In the genomic region with DNA sequence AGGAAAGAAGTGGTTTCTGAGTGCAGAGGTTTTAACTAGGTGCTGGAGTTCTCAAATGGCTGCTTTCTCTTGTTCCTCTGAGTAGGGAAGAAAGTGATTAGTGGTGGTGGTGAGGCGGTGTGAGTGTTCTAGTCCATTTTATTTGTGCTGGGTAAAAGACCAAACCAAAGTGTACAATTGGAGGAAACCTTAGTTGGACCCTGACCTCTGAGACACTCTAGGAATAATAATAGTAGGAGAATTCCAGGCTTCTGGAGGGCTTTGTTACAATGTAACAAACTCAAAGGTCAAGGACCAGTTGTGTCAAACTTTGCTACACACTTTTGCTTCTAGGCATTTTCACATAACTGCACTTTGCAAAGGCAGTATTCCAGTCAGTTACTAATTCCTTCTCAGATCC, we compare ENCODE assay signal across 20 mouse cellular contexts. TPM values are rescaled to one million over a fixed set of nuclear protein-coding genes. Genes with fewer than 3 reads are reported as not detected.
DNase-seq lines count a peak whose midpoint lies in the region; ATAC-seq lines count a peak whose summit lies in the region.
"Had no signal": no experiment of that assay in that cellular context is flagged by ENCODE, and none has a peak within 500 bp of the region (broad histone marks: within the 10 kb centered on the region; RNA-seq: fewer than 3 reads in every experiment).

No protein-coding gene starts in this region.

- H3K9ac ChIP-seq in kidney, embryonic 14.5 days (ENCODE audit: low read depth, low read length), result no peak overlapping the region
- H3K9ac ChIP-seq in kidney, embryonic 16.5 days (replicated peaks; ENCODE audit: low read length), result no peak overlapping the region
- H3K9ac ChIP-seq: forebrain, embryonic 13.5 days; forebrain, postnatal 0 days; heart, embryonic 12.5 days had no signal

- H3K4me1 ChIP-seq in kidney, embryonic 14.5 days (ENCODE audit: control insufficient read depth, insufficient read depth, low read length), result no peaks in the 10 kb centered on the region
- peaks cover 6% of the 10 kb centered on the region; the same call in 1 of the 2 replicates for H3K4me1 ChIP-seq in kidney, embryonic 16.5 days (ENCODE audit: insufficient read depth, low read length)
- H3K4me1 ChIP-seq: forebrain, embryonic 13.5 days; heart, embryonic 12.5 days; hindbrain, embryonic 10.5 days had no signal

- H3K27ac ChIP-seq in kidney, embryonic 14.5 days (ENCODE audit: low read depth, low read length), result no peak overlapping the region
- no peak overlapping the region for H3K27ac ChIP-seq in kidney, embryonic 16.5 days (ENCODE audit: low read length)
- H3K27ac ChIP-seq: forebrain, embryonic 13.5 days; heart, adult 2 months; hindbrain, embryonic 10.5 days had no signal

- no peaks in the 10 kb centered on the region for H3K9me3 ChIP-seq in kidney, embryonic 14.5 days (ENCODE audit: control insufficient read depth, low read length)
- H3K9me3 ChIP-seq in kidney, embryonic 16.5 days (ENCODE audit: low read length), result no peaks in the 10 kb centered on the region
- H3K9me3 ChIP-seq: forebrain, embryonic 13.5 days; heart, embryonic 12.5 days; hindbrain, embryonic 10.5 days had no signal

- WGBS in kidney, embryonic 14.5 days, result 83% methylated on average over 1 of the region's 1 CpGs
- WGBS in kidney, embryonic 16.5 days, result 73% methylated on average over 1 of the region's 1 CpGs

- no peaks in the 10 kb centered on the region for H3K27me3 ChIP-seq in kidney, embryonic 14.5 days (ENCODE audit: control insufficient read depth, insufficient read depth, low read length)
- no peaks in the 10 kb centered on the region for H3K27me3 ChIP-seq in kidney, embryonic 16.5 days (ENCODE audit: insufficient read depth, low read length)
- H3K27me3 ChIP-seq: CH12.LX; forebrain, embryonic 13.5 days; heart, embryonic 12.5 days had no signal

- no peak overlapping the region for H3K4me2 ChIP-seq in kidney, embryonic 14.5 days (replicated peaks; ENCODE audit: low read depth, low read length)
- no peak overlapping the region for H3K4me2 ChIP-seq in kidney, embryonic 16.5 days (replicated peaks; ENCODE audit: low read depth, low read length)
- H3K4me2 ChIP-seq: forebrain, embryonic 13.5 days; heart, embryonic 12.5 days had no signal

- ATAC-seq in kidney, embryonic 14.5 days (ENCODE audit: low FRiP score, low TSS enrichment), result no peak
- peak; percentile 42; the same call in 1 of the 2 replicates for ATAC-seq in kidney, embryonic 16.5 days (ENCODE audit: low FRiP score, low TSS enrichment)
- ATAC-seq: activated CD4-positive, CD25-positive, alpha-beta regulatory T cell, adult 4 months; forebrain, embryonic 13.5 days; forebrain, postnatal 0 days; Patski had no signal

- no peaks in the 10 kb centered on the region for H3K36me3 ChIP-seq in kidney, embryonic 14.5 days (ENCODE audit: control insufficient read depth, insufficient read depth, low read length)
- no peaks in the 10 kb centered on the region for H3K36me3 ChIP-seq in kidney, embryonic 16.5 days (ENCODE audit: insufficient read depth, low read length)
- H3K36me3 ChIP-seq: heart, embryonic 12.5 days; hindbrain, embryonic 10.5 days had no signal

- DNase-seq in kidney, adult 18-20 months, result peak; percentile 21
- peak; percentile 15 to 76 for DNase-seq in kidney, adult 8-10 months
- peak; percentile 61 for DNase-seq in yolk sac, embryonic 10.5 days (ENCODE audit: low spot score)
- DNase-seq in right cerebral cortex, postnatal 4 days, result no peak
- DNase-seq in thymus, postnatal 36 days, result no peak
- DNase-seq: adrenal gland, postnatal 25 days; cerebellum, adult 18-20 months; cerebellum, adult 9-11 months; cerebellum, postnatal 36 days; forebrain, postnatal 0 days; gastrocnemius, postnatal 14 days; heart, adult 2 months had no signal

- no peak overlapping the region for H3K4me3 ChIP-seq in kidney, embryonic 14.5 days (ENCODE audit: low read length)
- no peak overlapping the region for H3K4me3 ChIP-seq in kidney, embryonic 16.5 days (ENCODE audit: low read length)
- H3K4me3 ChIP-seq: forebrain, embryonic 13.5 days; heart, adult 2 months; heart, embryonic 12.5 days; hindbrain, embryonic 10.5 days had no signal

RNA-seq across cellular contexts. Expression of a gene that starts 42.8 kb away (rescaled TPM):
- 55.2 and 77.2 TPM in 2 replicates for polyA plus RNA-seq in kidney, embryonic 14.5 days (2014; fragmentation: Nextera tagmentation; extraction: Ambion mirVana)
- polyA plus RNA-seq in kidney, embryonic 16.5 days (2015; fragmentation: Nextera tagmentation; extraction: Ambion mirVana), result 78.6 and 79.5 TPM in 2 replicates

Comparison
In these comparisons a context has a peak if more than half of its experiments do, and no peak if none do; other contexts are left out.
1. DNase-seq: peak in kidney, adult 18-20 months (single experiment), kidney, adult 8-10 months (2 of 2) and yolk sac, embryonic 10.5 days (single experiment); none in right cerebral cortex, postnatal 4 days (single experiment) and thymus, postnatal 36 days (0 of 2).